Mouse (Mus musculus) layer of hippocampus, adult 11-12 months (tissue): ENCODE measurements around the gene Cd80.
"Not testable (repeated sequence)": the region's sequence is repeated elsewhere in the genome, so short reads cannot be mapped to it uniquely, and the experiment has no call there.

Experiments used
- DNase-seq: peaks from one replicate; pipeline ENCODE4 v3.0.0; 2022; ENCODE audit warnings: low spot score

The Cd80 gene

GRCm38 (mm10) chr16:38472507-38472873 lies 17.1 kb downstream of the Cd80 start:
- no peak for DNase-seq

DNA sequence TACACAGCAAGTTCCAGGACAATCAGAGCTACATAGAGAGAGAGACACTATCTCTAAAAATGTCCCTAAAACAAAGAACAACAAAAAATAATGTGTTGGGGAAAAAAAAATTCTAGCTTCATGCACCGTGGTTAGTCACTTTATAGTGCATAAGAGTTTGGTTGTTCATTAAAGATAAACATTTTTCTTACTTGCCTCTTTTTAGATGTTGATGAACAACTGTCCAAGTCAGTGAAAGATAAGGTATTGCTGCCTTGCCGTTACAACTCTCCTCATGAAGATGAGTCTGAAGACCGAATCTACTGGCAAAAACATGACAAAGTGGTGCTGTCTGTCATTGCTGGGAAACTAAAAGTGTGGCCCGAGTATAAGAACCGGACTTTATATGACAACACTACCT lies 18.3 kb downstream of the Cd80 start:
- DNase-seq, result no peak

GRCm38 (mm10) chr16:38474677-38475286 lies 19.4 kb downstream of the Cd80 start:
- DNase-seq, result no peak

DNA sequence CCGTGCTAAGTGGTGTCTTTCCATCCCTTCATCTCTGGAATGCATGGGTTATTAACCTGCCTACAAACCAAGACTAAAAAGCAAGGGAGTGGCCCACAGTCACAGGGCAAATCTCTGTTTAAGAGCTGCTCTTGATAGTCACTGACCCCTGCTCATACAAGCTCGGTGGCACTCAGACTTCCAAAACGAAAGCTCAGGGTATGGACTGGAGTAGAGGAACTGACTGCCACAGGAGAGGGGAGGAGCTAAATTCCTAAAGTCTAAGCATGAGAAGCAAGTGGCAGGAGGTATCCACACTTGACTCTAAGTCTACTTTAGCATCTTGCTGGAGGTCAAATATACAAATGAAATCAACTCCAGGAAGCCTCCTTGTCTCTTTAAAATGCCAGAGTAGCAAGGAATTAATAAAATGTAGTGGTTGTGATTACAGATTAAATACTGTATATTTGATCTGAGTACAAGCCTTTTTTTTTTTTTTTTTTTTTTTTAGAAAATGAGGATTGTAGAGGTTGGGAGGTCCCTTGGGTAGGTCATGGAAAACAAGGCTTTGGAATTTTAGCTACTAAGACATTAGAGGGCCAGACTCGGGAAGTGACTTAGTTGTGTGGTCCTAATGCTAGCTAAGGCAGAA lies 20.4 kb downstream of the Cd80 start:
- no peak for DNase-seq

GRCm38 (mm10) chr16:38476312-38477240 lies 21.2 kb downstream of the Cd80 start:
- DNase-seq, result peak; percentile 23

GRCm38 (mm10) chr16:38477241-38477608 lies 21.9 kb downstream of the Cd80 start:
- not testable (repeated sequence) for DNase-seq

DNA sequence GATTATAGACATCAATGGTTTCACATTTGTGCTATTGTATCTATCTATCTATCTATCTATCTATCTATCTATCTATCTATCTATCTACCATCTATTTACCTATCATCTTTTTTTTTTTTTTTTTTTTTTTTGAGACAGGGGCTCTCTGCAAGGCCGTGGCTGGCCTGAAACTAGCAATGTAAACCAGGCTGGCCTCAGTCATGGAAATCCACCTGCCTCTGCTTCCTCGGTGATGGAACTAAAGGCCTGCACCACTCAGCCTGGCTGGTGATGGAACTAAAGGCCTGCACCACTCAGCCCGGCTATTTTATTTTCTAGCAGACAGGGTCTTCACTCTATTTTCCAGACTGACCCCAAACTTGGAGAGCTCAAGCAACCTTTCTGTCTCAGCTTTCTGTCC lies 22.9 kb downstream of the Cd80 start:
- DNase-seq, result no peak

DNA sequence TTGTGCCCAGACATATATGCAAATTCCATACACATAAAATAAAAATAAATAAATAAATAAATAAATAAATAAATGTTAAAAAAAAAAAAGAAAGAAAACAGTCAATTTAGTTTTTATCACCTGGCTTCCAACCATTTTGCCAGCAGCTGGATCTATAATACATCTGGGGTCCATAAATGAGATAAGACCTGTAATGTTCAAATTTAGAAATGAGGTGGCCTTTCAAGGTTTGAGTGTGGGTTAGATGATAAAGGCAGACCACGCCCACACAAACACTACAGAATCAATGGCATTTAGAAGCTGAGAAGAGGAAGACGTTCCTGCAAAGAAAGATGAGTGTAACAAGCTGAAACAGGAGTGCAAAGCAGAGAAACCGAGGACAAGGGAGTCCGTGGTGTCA lies 26.0 kb downstream of the Cd80 start:
- no peak for DNase-seq

GRCm38 (mm10) chr16:38482780-38483562 lies 27.6 kb downstream of the Cd80 start:
- no peak for DNase-seq

DNA sequence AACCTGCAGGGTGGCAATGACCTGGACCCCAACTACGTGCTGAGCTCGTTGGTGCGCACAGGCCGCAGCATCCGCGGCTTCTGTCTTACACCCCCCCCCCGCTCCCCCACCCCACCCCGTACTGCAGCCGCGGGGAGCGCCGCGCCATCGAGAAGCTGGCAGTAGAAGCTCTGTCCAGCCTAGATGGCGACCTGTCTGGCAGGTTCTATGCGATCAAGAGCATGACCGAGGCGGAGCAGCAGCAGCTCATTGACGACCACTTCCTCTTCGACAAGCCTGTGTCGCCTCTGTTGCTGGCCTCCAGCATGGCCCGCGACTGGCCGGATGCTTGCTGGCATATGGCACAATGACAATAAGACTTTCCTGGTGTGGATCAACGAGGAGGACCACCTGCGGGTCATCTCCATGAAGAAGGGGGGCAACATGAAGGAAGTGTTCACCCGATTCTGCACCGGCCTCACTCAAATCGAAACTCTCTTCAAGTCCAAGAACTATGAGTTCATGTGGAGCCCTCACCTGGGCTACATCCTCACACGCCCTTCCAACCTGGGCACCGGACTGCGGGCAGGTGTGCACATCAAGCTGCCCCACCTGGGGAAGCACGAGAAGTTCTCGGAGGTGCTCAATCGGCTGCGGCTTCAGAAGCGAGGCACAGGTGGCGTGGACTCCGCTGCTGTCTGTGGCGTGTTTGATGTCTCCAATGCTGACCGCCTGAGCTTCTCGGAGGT lies 28.4 kb downstream of the Cd80 start:
- DNase-seq, result no peak

- DNase-seq, result no peak
Measured at GRCm38 (mm10) chr16:38492551-38492950, 37.2 kb downstream of the Cd80 start.

DNA sequence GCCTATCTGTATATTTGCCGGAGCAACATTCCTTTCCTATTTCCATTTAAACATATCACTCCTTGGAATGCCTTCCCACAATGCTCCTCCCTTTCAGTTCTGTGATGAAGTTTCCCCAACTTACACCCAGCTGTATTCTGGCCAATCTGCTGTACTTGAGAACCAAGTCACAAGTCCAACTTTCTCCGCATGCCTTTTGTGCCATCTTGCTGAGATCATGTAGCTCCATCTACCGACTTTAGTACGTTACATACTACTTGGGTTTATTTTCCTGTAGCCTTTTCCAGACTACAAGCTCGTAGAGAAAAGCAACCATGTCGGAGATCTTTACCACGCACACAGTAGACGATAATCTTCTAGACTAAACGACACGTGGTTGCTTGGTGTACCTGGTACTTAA lies 38.5 kb downstream of the Cd80 start:
- no peak for DNase-seq

- no peak for DNase-seq
Measured at GRCm38 (mm10) chr16:38496604-38497140, 41.3 kb downstream of the Cd80 start.

GRCm38 (mm10) chr16:38502469-38502868 lies 47.1 kb downstream of the Cd80 start:
- no peak for DNase-seq

GRCm38 (mm10) chr16:38503528-38503927 lies 48.2 kb downstream of the Cd80 start:
- no peak for DNase-seq

DNA sequence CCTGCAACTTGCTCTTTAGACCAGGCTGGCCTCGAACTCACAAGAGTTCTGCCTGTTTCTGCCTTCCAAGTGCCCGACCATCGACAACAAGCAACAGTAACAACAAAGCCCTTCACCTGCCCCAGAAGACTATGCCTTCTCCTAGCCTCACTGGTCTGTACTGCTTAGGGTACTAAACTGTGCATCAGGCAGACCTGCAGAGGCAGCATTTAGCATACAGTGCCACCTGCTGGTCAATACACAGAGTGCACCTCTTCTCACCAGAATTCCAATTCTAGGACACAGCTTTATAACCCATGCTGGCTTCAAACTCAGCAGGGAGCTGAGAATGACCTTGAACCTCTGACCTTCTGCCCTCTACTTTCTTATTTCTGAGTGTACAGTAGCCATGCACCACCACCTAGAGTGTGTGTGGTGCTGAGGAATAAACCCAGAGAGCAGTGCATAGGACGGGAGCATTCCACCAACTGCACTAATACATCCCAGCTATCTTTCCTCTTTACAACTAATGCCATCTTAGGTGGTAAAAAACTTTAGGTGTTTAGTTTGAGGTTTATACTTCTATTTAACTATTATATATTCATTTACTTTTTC lies 50.8 kb downstream of the Cd80 start:
- peak; percentile 79 for DNase-seq

GRCm38 (mm10) chr16:38510846-38511245 lies 55.5 kb downstream of the Cd80 start:
- no peak for DNase-seq

- DNase-seq, result no peak
Measured at GRCm38 (mm10) chr16:38519140-38519539, 63.8 kb downstream of the Cd80 start.

DNA sequence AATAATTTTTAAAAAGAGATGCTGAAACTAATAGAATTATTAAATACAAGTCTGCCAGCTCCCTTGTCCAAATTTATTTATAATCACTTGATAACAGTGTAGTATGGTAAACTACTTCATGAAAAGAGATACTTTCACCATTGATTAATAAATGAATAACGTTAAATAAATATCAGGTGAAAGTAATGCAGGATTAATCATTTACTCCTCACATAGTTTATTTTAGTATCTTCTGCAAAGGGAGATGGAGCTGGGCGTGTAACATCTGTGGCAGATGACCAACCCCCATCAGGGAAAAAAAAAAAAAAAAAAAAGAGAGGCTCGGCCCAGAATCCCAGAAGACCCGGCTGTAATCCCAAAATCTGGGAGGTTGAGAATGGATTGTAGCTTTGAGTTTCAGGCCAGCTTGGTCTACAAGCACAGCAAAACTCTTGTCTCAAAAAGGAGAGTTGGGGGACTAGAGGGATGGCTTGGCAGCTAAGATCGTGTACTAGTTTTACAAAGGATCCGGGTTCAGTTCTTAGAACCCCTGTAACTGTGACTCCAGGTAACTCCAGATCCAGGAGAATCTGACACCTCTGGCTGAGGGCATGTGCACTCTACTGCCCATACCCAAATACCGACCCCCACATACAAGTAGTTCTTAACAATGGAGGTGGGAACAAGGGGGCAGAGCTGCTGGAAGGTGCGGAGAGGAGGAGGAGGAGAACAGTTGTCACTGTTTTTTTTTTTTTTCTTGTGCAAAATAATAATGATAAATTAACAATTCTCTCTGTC lies 66.0 kb downstream of the Cd80 start:
- no peak for DNase-seq
